Mouse (Mus musculus) ovary, postnatal 36 days (tissue): Measurements from ENCODE around the gene Adamtsl5.
A peak's percentile ranks its signal among the peaks of the same experiment; 100 is the strongest.

Experiments
- DNase-seq: peaks from one replicate; pipeline ENCODE4 v3.0.0; 2022; ENCODE audit warnings: low spot score, mixed read lengths

The Adamtsl5 gene

GRCm38 (mm10) chr10:80294311-80294710, 53.9 kb downstream of the Adamtsl5 start:
- DNase-seq: no peak

DNA sequence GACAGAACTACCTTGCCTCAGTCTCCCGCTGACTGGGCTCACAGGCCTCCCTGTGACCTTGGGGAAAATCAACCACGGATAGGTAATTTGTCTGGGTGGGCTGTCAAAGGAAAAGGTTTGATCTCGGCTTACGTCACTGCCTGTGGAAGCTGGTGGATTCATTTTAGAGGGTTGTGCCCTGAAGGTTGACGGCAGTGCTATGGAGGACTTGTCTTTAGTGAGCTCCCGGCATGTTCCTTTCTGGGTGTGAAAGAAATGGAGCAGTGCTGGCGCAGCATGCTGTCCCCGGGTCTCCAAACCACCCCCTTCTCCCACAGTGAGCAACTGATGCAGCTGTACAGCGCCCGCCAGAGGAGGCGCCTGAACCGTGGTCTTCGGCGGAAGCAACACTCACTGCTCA, 54.9 kb downstream of the Adamtsl5 start:
- no peak for DNase-seq

GRCm38 (mm10) chr10:80292251-80293146, 55.7 kb downstream of the Adamtsl5 start, which contains the start of gene Rps15:
Gene Rps15, plus strand, starts transcription at chr10:80292453.
- DNase-seq: peak; percentile 93
